Mouse (Mus musculus) intestine, postnatal 0 days (tissue): Measurements from ENCODE around the gene Cacna1f. TPM values are rescaled to one million over a fixed set of nuclear protein-coding genes. Genes with fewer than 3 reads are reported as not detected.

ENCODE experiments used
- ATAC-seq: fragments of 200-750 bp; cut with Nextera tagmentation; 2 replicates; pipeline ENCODE4 v1.8.0; 2017; ENCODE audit warnings: mild to moderate bottlenecking, moderate TSS enrichment, moderate library complexity
- H3K27ac ChIP-seq: fragments of 300-500 bp; sonication (generic); 2 replicates; pipeline ENCODE4 v1.5.1; 2014; ENCODE audit warnings: mild to moderate bottlenecking, low read depth, low read length, moderate library complexity
- H3K27me3 ChIP-seq: fragments of 300-500 bp; sonication (generic); replicated peaks from 2 replicates; pipeline ENCODE4 v1.6.1; 2014; ENCODE audit warnings: low read length, mixed read lengths; ENCODE audit not compliant: control insufficient read depth, insufficient read depth
- H3K36me3 ChIP-seq: fragments of 300-500 bp; sonication (generic); 2 replicates; pipeline ENCODE4 v1.6.1; 2014; ENCODE audit warnings: mild to moderate bottlenecking, moderate library complexity; ENCODE audit not compliant: control insufficient read depth, insufficient read depth
- H3K4me1 ChIP-seq: fragments of 300-500 bp; sonication (generic); replicated peaks from 2 replicates; pipeline ENCODE4 v1.6.1; 2014; ENCODE audit warnings: antibody characterized with exemption, low read length, mixed read lengths; ENCODE audit not compliant: control insufficient read depth, insufficient read depth
- H3K4me2 ChIP-seq: fragments of 300-500 bp; sonication (generic); replicated peaks from 2 replicates; pipeline ENCODE4 v1.6.1; 2014; ENCODE audit warnings: low read depth, mild to moderate bottlenecking, moderate library complexity
- H3K4me3 ChIP-seq: fragments of 300-500 bp; sonication (generic); 2 replicates; pipeline ENCODE4 v1.5.1; 2014; ENCODE audit warnings: low read depth, low read length
- H3K9ac ChIP-seq: fragments of 300-500 bp; sonication (generic); 2 replicates; pipeline ENCODE4 v1.6.1; 2014; ENCODE audit warnings: mild to moderate bottlenecking, low read depth, low read length
- H3K9me3 ChIP-seq: fragments of 300-500 bp; sonication (generic); 2 replicates; pipeline ENCODE4 v1.6.1; 2016; ENCODE audit warnings: mixed run types; ENCODE audit not compliant: control insufficient read depth
- CTCF ChIP-seq: sonication (generic); IDR thresholded peaks from 2 replicates; pipeline ENCODE4 v1.5.1; 2016; ENCODE audit warnings: low read depth, mild to moderate bottlenecking, control low read depth, antibody characterized with exemption, moderate library complexity
- WGBS: fragments of 180-500 bp; shearing (Covaris S2); extraction: QIAGEN DNeasy Blood & Tissue Kit; methylation state at CpG from one replicate; pipeline ENCODE4 v1.1.7; 2014; 5-methylcytosine and 5-hydroxymethylcytosine counted together
- polyA plus RNA-seq: library from polyadenylated mRNA; unstranded; fragments of >200 nt; fragmentation: Nextera tagmentation; extraction: Ambion mirVana; gene quantifications from 2 replicates; pipeline ENCODE4 v1.2.1, GENCODE M21; 2015

Cacna1f gene
- polyA plus RNA-seq, 1 experiment from 2014 or later, result not detected

GRCm38 (mm10) chrX:7610536-7611258 is 3.8 kb downstream of the Cacna1f start:
- no peaks in the 10 kb centered on the region for H3K36me3 ChIP-seq
- 28% methylated on average over 24 of the region's 26 CpGs for WGBS
- TF ChIP-seq CTCF, result no peak
- H3K9me3 ChIP-seq, result no peaks in the 10 kb centered on the region
- H3K9ac ChIP-seq, result no peak overlapping the region
- H3K27ac ChIP-seq, result no peak overlapping the region
- ATAC-seq, result no peak
- peak overlapping the region; percentile 69 for H3K4me2 ChIP-seq
- no peaks in the 10 kb centered on the region for H3K27me3 ChIP-seq
- H3K4me3 ChIP-seq, result peak overlapping the region; percentile 32
- H3K4me1 ChIP-seq, result no peaks in the 10 kb centered on the region

- H3K27ac ChIP-seq, result no peak overlapping the region
- H3K9me3 ChIP-seq, result no peaks in the 10 kb centered on the region
- no peak overlapping the region for H3K4me2 ChIP-seq
- 78% methylated on average over 12 of the region's 12 CpGs for WGBS
- H3K36me3 ChIP-seq, result no peaks in the 10 kb centered on the region
- H3K9ac ChIP-seq, result no peak overlapping the region
- no peaks in the 10 kb centered on the region for H3K27me3 ChIP-seq
- no peak for TF ChIP-seq CTCF
- no peak for ATAC-seq
- no peaks in the 10 kb centered on the region for H3K4me1 ChIP-seq
- H3K4me3 ChIP-seq, result no peak overlapping the region
These were observed 11.1 kb downstream of the Cacna1f start for GRCm38 (mm10) chrX:7617889-7618551.

GRCm38 (mm10) chrX:7632560-7632959 is 25.7 kb downstream of the Cacna1f start:
- Histone ChIP-seq H3K27me3 (no peaks in the 10 kb centered on the region), H3K9me3 (no peaks in the 10 kb centered on the region), H3K36me3 (no peaks in the 10 kb centered on the region), H3K9ac (no peak overlapping the region), H3K4me2 (no peak overlapping the region), H3K4me1 (no peaks in the 10 kb centered on the region), H3K27ac (no peak overlapping the region), H3K4me3 (no peak overlapping the region)
- 88% methylated on average over 6 of the region's 6 CpGs for WGBS
- no peak for ATAC-seq
- no peak for TF ChIP-seq CTCF

GRCm38 (mm10) chrX:7635101-7635500 is 28.2 kb downstream of the Cacna1f start:
- TF ChIP-seq CTCF, result no peak

GRCm38 (mm10) chrX:7638401-7639091 is 31.7 kb downstream of the Cacna1f start, which contains the start of gene Syp:
TSS of gene Syp (plus strand) at chrX:7638471.
- TF ChIP-seq CTCF, result no peak
- Histone ChIP-seq H3K9me3 (no peaks in the 10 kb centered on the region), H3K9ac (no peak within 1 kb of the TSS), H3K4me2 (peak within 1 kb of the TSS; percentile 51), H3K4me3 (peak within 1 kb of the TSS; percentile 18), H3K27ac (no peak within 1 kb of the TSS), H3K36me3 (no peaks in the 10 kb centered on the region), H3K4me1 (no peaks in the 10 kb centered on the region), H3K27me3 (no peaks in the 10 kb centered on the region)
- ATAC-seq, result peak; percentile 75
- 15% methylated on average over 41 of the region's 42 CpGs for WGBS

More at GRCm38 (mm10) chrX:7635101-7635500, 28.2 kb downstream of the Cacna1f start:
- no peak overlapping the region for H3K4me2 ChIP-seq
- H3K27ac ChIP-seq, result no peak overlapping the region
- H3K36me3 ChIP-seq, result no peaks in the 10 kb centered on the region
- no peaks in the 10 kb centered on the region for H3K9me3 ChIP-seq
- H3K27me3 ChIP-seq, result no peaks in the 10 kb centered on the region
- WGBS, result 66% methylated on average over 3 of the region's 3 CpGs
- no peak overlapping the region for H3K4me3 ChIP-seq
- H3K4me1 ChIP-seq, result no peaks in the 10 kb centered on the region
- H3K9ac ChIP-seq, result no peak overlapping the region
- ATAC-seq, result no peak
